Mouse (Mus musculus) ES-Bruce4 (cell line): Measurements from ENCODE around the gene Glis2. TPM values are rescaled to one million over a fixed set of nuclear protein-coding genes. Genes with fewer than 3 reads are reported as not detected.

Source experiments
- H3K27ac ChIP-seq: 2 replicates; pipeline ENCODE4 v1.5.1; 2012; ENCODE audit warnings: low read length, inconsistent platforms; ENCODE audit not compliant: insufficient read depth
- H3K27me3 ChIP-seq: 2 replicates; pipeline ENCODE4 v1.6.1; 2012; ENCODE audit warnings: mild to moderate bottlenecking, low read length, inconsistent platforms; ENCODE audit not compliant: control insufficient read depth, poor library complexity, insufficient read depth, severe bottlenecking
- H3K36me3 ChIP-seq: 2 replicates; pipeline ENCODE4 v1.6.1; 2012; ENCODE audit warnings: inconsistent platforms, mild to moderate bottlenecking, low read length, moderate library complexity; ENCODE audit not compliant: control insufficient read depth, poor library complexity, insufficient read depth, severe bottlenecking
- H3K4me1 ChIP-seq: one replicate; pipeline ENCODE4 v1.8.1; 2011; ENCODE audit warnings: low read length; ENCODE audit not compliant: control insufficient read depth, insufficient read depth
- H3K4me3 ChIP-seq: 2 replicates; pipeline ENCODE4 v1.5.1; 2011; ENCODE audit warnings: low read depth, mild to moderate bottlenecking, low read length
- H3K9ac ChIP-seq: 2 replicates; pipeline ENCODE4 v1.6.1; 2012; ENCODE audit warnings: low read depth, mild to moderate bottlenecking, inconsistent platforms; ENCODE audit not compliant: poor library complexity, severe bottlenecking
- H3K9me3 ChIP-seq: replicated peaks from 2 replicates; pipeline ENCODE4 v1.6.1; 2012; ENCODE audit warnings: mild to moderate bottlenecking, low read length, inconsistent platforms; ENCODE audit not compliant: control insufficient read depth, poor library complexity, insufficient read depth, severe bottlenecking
- CTCF ChIP-seq: IDR thresholded peaks from one replicate; pipeline ENCODE4 v1.8.1; 2011; ENCODE audit warnings: low read depth, low read length
- EP300 ChIP-seq: IDR thresholded peaks from 2 replicates; pipeline ENCODE4 v1.6.1; 2011; ENCODE audit warnings: low read depth, low read length; ENCODE audit not compliant: insufficient read depth
- POLR2A ChIP-seq: IDR thresholded peaks from one replicate; pipeline ENCODE4 v1.8.1; 2011; ENCODE audit warnings: low read length; ENCODE audit not compliant: insufficient read depth
- polyA plus RNA-seq: library from polyadenylated mRNA; stranded (reverse); fragments of >200 nt; gene quantifications from 2 replicates; pipeline ENCODE4 v1.2.4, GENCODE M21; 2011; ENCODE audit warnings: low read depth; ENCODE audit not compliant: missing spikeins, insufficient read depth, insufficient read length

Glis2 gene
- polyA plus RNA-seq, 1 experiment: 31.2 TPM

DNA sequence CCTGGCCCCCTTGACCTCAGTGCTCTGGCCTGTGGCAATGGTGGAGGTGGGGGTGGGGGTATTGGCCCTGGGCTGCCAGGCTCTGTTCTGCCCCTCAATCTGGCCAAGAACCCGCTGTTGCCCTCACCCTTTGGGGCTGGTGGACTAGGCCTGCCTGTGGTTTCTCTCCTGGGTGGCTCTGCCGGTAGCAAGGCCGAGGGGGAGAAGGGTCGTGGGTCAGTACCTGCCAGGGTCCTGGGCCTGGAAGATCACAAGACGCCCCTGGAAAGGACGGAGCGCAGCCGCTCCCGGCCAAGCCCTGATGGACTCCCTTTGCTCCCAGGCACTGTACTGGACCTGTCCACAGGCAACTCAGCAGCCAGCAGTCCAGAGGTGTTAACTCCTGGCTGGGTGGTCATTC is 19.2 kb downstream of the Glis2 start:
- Histone ChIP-seq H3K9me3 (no peaks in the 10 kb centered on the region), H3K9ac (no peak overlapping the region), H3K4me1 (no peaks in the 10 kb centered on the region), H3K27me3 (no peaks in the 10 kb centered on the region), H3K27ac (no peak overlapping the region), H3K4me3 (no peak overlapping the region), H3K36me3 (peaks cover 18% of the 10 kb centered on the region)
- no peak for TF ChIP-seq CTCF
- TF ChIP-seq EP300: no peak
- TF ChIP-seq POLR2A: no peak

DNA sequence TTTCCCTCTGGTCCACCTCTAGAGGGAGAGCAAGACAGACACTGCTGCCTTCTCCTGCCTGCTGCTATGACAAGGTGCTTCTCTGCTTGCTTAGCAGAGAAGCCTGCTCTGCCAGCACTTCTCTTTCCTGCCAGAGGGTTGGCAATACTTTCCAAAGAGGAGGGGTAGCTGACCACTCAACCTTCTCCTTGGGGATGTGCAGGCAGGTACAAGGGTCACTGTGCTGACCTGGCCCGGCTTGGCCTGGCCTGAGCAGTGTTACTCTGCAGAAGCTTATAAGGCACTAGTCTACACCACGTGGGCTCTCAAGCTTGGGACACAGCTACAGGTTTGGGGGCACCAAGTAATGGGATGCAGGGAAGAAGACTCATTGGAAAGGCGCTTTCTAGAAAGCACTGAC is 20.1 kb downstream of the Glis2 start:
- TF ChIP-seq EP300: no peak
- TF ChIP-seq CTCF: no peak
- TF ChIP-seq POLR2A: no peak
- peaks cover 18% of the 10 kb centered on the region for H3K36me3 ChIP-seq
- no peak overlapping the region for H3K27ac ChIP-seq
- H3K4me3 ChIP-seq: no peak overlapping the region
- H3K9ac ChIP-seq: no peak overlapping the region
- H3K9me3 ChIP-seq: no peaks in the 10 kb centered on the region
- no peaks in the 10 kb centered on the region for H3K4me1 ChIP-seq
- no peaks in the 10 kb centered on the region for H3K27me3 ChIP-seq

DNA sequence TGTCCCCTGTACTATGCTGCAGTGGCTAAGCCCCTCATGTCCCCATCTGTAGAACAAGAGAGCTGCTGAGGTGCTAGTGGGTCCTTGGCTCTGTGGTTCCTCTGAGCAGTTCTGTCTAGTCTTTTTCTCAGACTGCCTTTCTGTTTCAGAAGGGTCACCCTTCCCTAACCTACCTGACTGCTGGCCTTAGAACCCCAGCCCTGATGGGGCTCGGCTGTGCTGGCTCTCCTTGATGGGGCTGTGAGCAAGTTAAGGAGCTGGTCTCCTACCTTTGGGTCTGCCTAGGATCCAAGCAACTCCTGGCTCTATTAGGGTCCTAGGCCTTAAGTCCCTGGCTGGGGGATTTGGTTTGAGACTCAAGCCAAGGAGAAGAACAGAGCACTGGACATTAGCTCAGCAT is 20.8 kb downstream of the Glis2 start:
- H3K36me3 ChIP-seq: peaks cover 18% of the 10 kb centered on the region
- no peaks in the 10 kb centered on the region for H3K27me3 ChIP-seq
- H3K4me3 ChIP-seq: no peak overlapping the region
- no peaks in the 10 kb centered on the region for H3K4me1 ChIP-seq
- no peak overlapping the region for H3K27ac ChIP-seq
- H3K9me3 ChIP-seq: no peaks in the 10 kb centered on the region
- no peak overlapping the region for H3K9ac ChIP-seq
- TF ChIP-seq CTCF: no peak
- TF ChIP-seq EP300: no peak

DNA sequence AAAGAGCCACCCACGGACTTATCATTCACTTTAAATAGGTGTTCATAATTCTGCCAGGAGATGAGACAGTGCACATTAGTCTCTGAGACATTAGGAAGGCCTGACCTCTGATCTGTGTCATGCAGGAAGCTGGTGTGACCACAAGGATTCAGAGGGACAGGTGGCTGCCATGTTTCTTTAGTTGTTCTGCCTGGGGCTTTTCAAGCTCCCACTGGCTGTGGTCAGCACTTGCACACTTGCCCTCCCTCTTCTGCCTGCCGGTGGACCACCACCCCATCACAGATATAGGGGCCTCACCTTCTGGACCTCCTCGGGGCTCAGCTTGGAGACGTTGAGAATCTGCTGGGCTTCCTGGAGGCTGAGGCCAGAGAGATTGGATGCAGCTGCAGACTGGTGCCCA is 22.3 kb downstream of the Glis2 start:
- Histone ChIP-seq H3K4me1 (no peaks in the 10 kb centered on the region), H3K36me3 (peaks cover 14% of the 10 kb centered on the region), H3K9me3 (no peaks in the 10 kb centered on the region), H3K27ac (no peak overlapping the region), H3K9ac (no peak overlapping the region), H3K27me3 (no peaks in the 10 kb centered on the region), H3K4me3 (no peak overlapping the region)
- TF ChIP-seq EP300 (no peak), CTCF (no peak)

DNA sequence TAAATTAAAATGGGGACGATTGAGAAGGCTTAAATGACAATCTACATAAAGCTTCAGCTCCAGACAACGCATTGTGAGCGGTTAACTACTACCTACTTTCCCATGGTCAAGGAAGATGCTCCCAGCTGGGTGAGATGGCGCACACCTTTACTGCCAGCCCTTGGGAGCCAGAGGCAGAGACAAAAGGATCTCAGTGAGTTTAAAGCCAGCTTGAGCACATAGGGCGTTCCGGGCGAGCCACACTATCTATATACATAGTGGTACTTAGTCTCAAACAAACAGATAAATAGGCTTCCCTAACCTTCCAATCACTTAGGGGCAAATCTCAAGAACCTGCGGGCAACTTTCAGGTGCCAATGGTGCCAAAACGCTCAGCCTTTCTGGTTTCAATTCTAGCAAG is 29.6 kb downstream of the Glis2 start:
- Histone ChIP-seq H3K27me3 (no peaks in the 10 kb centered on the region), H3K27ac (no peak overlapping the region), H3K9ac (peak overlapping the region; percentile 77), H3K4me1 (no peaks in the 10 kb centered on the region), H3K9me3 (no peaks in the 10 kb centered on the region), H3K36me3 (no peaks in the 10 kb centered on the region), H3K4me3 (peak overlapping the region; percentile 71)
- no peak for TF ChIP-seq CTCF
- TF ChIP-seq POLR2A: no peak
- TF ChIP-seq EP300: no peak

DNA sequence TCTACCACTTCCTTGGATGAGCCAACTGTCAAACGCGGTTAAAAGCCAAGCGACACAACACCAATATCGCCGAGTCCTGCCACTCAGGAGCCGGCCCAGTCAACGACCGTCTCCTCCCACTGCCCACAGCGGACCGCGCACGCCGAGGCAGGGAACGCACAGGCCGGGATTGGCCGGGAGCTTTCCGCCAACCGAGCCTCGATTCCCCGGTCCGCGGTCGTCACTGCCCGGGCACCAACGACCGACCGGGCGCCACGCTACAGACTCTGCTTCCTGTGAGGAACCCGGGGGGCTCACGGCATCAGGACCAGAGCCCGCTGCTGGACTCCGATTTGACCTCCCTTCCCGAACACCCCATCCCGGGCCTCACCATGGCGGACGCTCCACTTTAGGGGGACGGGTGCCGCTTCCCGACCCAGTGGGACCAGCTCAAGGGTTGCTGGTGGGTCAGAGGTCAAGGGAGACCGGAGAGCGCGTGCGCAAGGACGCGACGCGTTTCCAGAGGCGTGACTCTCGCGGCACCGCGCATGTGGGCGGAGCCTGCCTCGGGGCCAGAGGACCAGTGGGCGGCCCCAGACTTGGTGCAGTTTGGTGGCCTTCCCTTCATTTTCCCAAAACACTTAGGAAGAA is 30.1 kb downstream of the Glis2 start, which contains the start of gene Pam16:
Pam16 (minus strand) TSS at position 508 of the 630 bp plus-strand sequence.
- Histone ChIP-seq H3K4me3 (peak within 1 kb of the TSS; percentile 71), H3K36me3 (no peaks in the 10 kb centered on the region), H3K9me3 (no peaks in the 10 kb centered on the region)

More for the DNA sequence above, 30.1 kb downstream of the Glis2 start, which contains the start of gene Pam16:
- TF ChIP-seq EP300 (no peak), CTCF (no peak), POLR2A (no peak)
- Histone ChIP-seq H3K9ac (peak within 1 kb of the TSS; percentile 77), H3K4me1 (no peaks in the 10 kb centered on the region), H3K27me3 (no peaks in the 10 kb centered on the region), H3K27ac (0 out of 2 replicates have a peak within 1 kb of the TSS, but pooled peaks have one; percentile 25)
